Mouse (Mus musculus) naive thymus-derived CD4-positive, alpha-beta T cell, adult 2 months (primary cell): ENCODE data around the gene Dab1.

ENCODE experiments used
- DNase-seq: peaks from one replicate; pipeline ENCODE4 v3.0.0-alpha.2; 2011; ENCODE audit warnings: low read depth

Gene Dab1

DNA sequence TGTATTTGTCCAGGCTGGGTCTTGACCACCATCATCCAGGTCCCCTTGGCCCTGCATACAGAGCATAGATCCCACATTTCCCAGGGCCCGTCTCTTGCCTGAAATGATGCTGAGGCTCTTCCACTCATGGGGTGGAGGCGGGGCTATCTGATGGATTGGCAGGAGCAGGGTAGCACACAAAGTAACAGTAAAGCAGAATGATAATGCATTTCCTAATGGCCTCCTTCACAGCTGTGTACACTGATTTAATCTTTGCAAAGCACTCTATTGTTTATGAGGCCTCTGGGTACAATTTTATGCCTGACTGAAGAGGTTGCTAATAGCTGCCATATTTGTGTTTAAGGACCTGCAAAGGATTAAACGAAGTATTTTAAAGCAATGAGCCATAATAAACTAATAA is 374.7 kb downstream of the Dab1 start:
- no peak for DNase-seq

DNA sequence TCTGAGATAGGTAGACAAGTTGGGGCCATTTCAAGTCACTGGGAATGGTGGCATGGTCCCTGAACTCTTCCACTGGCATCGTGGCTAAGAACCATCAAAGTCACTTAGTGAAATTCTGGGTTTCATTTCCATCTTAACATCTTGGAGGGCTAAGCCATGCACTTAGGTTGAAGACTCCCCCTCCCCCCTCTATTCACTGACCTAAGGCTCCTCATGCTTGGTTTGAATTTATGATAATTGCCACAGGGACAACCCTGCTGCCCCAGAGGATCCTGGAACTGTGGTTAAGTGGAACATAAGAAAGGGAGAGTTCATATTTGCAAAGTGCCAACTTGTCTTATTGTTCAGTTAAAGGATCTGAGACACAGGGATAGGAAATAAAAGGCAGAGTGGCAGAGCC is 375.2 kb downstream of the Dab1 start:
- DNase-seq: no peak

DNA sequence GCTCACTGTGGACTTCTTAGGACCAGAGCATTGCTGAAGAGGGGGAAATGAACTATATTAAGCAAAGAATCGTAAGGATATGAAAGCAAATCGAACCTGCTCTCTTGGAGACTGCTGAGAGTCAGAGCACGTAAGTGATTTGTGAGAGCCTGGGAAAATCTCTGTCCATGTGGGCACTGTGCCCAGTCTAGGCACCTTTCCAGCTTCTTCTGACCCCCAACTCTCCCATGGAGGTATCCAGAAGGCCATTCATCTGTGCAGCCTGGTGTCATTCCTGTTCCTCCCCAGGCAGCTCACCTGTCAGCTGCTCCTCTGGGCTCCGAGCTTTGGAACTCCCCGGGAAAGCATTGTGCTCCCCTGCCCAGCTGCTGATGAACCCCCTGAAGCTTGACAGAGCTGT is 389.2 kb downstream of the Dab1 start:
- DNase-seq: no peak

DNA sequence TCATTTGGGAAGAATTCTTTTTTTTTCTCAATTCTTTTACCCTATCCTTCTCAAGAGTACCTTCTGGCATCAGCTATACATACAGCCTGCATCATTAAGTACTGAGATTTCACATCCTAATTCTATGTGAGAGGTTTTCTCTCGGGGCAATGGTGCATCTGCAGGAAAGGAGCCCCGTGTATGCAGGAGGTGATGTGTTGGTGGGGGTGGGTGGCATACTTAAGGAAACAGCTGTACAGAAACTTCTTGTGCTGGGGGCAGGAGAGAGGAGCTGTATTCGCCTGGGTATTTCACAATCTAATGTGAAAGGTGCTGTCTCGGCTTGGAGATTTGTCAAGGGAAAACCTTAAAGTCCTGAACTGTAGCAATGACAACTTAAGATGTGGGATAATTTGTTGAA is 392.5 kb downstream of the Dab1 start:
- DNase-seq: no peak

DNA sequence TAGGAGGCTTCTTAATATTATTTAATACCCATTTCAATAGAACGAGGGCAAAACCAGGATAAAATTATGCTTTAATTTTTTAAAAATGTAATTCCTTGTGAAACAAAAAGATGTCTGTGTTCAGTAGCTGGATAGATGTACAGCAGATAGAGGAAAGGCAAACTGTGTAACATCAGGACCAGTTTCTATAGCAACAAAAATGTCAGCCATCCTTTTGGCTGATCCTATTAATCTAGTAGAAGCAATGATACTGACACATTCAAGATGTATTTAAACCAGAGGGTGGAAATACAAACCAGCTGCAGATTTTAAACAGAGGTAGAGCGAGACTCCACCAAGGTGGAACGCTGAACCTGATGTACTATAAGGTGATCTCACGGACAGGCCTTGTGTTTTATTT is 393.0 kb downstream of the Dab1 start:
- no peak for DNase-seq

DNA sequence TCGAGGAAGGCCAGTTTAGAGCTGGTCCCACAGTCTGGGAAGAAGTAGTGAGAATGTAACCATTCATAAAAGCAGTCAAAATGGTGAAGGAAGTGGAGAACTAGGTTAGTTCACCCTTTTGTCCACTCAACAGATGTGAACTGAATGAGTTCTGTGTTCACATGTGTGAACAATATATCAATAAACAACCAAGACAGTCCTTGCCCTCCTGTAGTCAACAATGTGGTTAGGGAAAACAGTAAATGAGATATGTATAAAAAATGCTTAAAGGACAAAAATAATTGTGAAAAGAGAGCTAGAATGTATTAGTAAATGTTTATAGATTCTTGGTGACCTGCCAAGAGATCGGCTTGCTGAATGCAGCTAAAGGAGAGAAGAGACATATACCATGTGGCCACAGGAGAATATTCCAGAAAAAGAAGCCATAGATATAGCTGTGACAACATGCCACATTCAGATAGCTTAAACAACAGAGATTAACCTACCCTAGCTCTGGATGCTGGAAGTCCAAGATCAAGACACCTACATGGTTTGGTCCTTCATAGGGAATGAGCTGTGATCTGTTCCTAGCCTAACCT is 406.0 kb downstream of the Dab1 start:
- no peak for DNase-seq

DNA sequence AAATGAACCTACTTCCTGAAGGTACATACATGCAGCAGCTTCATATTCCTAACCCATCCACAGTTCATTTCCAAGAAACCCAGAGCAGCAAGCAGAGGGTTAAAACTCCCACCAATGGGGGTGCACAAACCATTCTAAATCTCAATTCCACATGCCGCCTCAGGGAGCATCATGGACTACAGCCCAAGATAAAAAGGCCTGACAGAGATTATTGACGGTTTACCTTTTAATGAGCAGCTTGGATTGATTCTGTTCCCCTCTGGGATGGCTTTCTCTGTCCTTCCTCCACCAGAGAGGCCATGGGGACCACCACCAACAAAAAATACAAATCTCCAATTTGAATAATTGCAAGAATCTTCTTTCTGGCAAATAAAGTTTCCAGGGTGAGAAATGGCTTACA is 407.7 kb downstream of the Dab1 start:
- no peak for DNase-seq

DNA sequence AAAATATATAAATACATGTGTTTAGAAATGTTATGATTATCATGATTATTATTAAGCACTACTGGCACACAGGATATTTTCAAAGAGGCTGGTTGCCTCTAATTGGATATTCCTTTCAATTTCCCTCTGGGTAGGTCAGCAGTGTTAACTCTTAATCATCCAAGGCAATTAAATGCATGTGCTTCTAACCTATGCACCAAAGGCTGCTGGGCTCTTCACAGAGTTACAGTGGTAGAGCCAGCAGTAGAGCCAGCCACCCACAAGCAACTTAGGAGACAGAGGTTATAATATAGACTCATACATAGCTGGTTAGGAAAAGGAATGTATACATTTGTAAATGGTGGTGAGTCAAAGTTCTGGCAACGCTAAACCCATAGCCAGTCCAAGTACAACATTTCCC is 408.1 kb downstream of the Dab1 start:
- DNase-seq: no peak

DNA sequence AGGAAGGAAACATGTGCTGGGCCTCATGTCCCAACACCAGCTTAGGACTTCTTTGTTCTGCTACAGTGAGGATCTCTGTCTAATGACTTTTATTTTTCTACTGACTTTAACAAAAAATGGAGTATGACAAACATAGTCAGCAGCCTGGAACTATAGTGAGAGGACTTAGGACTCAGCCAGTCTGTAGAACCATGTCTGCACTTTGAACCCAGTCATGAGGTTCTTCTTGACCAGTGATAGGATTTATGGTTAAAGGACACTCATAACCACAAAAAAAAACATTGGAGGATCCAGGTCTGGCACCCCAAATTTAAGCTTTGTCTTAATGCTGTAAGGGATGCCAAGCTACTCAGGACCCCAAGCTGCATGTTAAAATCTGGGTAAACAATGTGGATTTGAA is 416.9 kb downstream of the Dab1 start:
- no peak for DNase-seq

DNA sequence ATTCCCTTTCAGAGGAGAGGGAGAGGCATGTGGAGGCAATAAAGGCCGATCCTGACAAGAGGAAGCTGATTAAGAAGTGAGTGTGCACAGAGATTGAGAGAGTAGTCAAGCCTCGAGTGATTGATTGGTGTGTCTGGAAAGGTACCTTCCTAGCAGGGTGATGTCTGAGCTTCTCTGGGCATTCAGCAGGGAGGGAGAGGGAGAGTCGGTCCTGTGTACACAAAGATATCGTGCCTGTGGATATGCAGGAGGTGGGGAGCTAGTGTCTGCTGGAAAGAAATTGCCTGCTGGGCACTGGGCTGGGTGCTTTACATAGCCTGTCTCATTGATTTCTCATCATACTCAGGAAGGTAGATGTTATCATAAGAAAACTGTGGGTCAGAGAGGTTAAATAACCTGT is 420.4 kb downstream of the Dab1 start:
- no peak for DNase-seq

DNA sequence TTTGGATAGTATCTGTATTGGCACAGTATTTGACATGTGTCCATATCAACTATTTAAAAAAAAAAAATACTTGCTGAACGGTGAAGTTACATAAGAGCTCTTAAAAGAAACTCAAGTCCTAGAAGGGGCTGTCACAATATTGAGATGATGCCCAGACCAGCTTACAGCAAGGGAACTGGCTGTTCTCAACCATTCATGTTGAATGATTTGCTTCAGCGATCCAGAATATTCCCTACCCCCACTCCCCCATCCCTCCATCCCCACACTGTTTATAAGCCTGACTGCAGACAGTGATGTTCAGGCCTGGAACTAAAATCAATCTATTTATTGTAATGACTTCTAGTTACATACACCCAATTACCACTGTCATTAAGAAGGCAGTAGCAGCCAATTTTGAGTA is 424.3 kb downstream of the Dab1 start:
- DNase-seq: no peak

DNA sequence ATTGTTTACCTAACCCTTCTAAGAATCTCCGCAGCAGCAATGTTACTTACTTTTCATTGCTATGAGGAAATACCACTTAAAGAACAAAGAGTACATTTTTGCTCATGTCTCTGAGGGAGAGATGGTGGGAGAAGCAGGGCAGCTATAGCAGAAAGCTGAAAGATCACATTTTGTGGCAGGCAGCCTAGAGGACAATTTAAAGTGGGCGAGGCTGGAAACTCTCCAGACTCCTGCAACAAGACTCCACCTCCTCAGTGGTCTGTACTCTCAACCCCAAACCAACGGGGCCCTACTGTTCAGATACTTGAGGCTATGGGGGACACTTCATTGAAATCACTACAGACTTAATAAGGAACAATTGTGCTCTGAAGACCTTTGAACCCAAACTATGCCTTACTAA is 425.5 kb downstream of the Dab1 start:
- no peak for DNase-seq

DNA sequence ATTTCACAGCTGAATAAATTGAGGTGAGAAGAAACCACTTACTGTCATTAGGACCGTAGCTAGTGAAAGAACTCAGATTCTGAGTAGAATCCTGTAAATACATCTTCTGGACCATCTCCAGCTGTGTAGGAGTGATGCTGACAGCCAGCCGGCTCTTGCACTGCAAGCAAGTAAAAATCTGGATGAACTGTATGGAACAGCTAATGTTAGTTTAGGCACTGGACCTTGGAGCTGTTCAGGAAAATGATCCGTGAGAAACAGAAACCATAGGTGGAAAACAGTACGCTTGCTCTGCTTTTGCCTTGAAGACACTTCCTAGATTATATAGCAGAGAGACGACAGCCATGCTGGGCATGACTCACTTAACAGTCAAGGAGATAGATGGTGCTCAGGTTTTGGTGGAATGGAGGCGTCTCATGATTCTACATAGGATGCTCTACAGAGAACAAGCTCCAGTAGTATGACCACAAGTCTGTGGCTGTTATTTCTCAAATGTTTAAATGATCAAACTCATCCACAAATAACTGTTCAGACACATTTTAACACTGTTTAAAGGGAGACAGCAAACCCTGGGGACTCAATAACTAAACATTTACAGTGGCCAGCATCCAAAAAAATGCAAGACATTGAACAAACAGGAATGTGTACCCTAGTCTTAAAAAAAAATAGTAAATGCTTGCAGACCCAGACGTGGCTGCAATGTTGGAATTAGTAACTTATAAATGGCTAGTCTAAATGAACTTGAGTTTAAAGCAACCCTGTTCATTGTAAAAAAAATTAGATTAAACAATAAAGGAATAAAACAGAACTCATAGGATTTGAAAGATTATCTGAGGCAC is 429.0 kb downstream of the Dab1 start:
- no peak for DNase-seq

DNA sequence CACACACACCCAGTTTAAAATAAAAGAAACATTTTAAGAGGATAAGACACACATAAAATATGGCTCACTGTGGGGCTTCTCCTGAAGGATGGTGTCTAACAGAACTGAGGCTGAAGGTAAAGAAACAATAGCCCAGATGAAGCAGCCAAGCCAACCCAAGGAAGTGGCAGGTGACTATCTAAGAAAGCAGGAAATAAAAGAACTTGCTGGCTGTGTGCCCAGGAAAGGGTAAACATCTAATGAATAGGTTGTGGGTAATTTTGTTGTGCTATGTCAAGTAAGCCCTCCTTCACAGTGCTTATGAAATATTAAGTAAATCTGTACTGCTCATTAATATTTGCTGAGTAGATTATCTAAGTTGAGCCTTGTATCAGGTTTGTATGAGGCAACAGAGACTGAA is 438.0 kb downstream of the Dab1 start:
- DNase-seq: no peak

DNA sequence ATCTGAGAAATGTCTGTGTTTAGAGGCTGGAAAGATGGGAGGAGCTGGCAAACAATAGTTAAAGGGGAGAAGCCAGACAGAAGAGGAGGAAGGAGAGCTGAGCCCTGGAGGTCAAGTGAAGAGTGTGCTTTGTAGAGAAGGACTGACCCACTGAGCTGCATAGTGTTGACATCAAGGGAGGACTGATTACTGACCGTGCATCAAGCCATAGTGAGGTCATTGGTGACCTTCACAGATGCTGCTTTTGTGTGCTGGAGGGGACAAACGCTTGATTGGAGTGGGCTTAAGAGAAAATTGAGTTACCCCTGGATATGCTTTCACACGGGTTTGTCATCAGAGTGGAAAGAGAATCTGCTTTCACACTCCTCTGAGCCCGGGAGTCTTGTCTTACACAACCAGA is 440.4 kb downstream of the Dab1 start:
- DNase-seq: no peak

DNA sequence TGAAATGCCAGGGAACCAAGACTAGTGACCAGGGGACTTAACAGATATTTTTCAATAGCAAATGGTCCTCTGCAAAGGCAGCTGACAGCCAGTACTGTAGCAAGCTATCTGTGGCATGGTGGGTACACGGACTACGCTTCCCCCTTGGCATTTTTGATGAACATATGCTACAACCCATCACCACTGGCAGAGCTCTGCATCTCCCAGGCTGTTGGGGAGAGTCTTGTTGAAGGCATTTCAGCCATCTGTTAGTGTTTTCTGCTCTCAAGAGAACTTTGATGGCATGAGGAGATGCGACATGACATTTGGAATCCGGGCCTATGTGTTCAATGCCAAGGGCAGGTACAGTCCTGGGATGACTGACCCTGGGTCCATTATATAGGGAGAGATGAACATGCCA is 443.2 kb downstream of the Dab1 start:
- DNase-seq: no peak

DNA sequence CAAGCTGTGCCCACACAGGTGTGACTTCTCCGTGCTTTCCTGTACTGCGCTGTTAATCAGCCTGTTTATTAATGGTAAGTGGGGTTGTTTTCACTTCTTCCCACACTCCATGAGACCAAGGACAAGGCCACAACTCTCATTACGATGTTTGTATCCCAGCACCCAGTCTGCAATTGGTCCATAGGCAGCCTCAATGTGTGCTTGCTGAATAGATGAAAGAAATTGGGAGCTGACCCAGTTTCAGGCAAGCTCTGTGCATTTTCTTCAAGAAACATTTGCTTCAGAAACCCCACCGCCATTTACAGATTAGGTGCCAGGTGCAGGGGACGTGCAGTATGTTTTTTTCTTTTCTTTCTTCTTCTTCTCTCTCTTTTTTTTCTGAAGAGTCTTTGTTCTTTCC is 447.7 kb downstream of the Dab1 start:
- DNase-seq: no peak

DNA sequence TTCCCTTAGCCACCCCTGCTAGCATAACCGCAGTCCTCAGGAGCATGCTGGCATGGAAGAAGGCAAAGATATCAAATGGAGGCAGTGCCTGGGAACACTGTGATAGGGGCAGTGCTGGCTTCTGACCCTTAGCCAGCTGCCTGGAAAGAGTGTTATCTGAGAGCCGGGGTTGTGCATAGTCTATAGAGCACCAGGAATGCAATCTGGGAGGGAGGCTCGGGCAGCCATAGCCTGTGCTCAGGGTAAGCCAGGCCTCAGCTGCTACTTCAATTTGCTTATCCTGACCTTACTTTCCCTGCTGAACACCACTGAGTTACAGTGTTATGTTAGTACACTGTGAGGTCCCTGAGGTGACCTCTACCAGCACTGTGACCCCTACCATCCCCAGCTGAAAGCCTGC is 448.6 kb downstream of the Dab1 start:
- no peak for DNase-seq

DNA sequence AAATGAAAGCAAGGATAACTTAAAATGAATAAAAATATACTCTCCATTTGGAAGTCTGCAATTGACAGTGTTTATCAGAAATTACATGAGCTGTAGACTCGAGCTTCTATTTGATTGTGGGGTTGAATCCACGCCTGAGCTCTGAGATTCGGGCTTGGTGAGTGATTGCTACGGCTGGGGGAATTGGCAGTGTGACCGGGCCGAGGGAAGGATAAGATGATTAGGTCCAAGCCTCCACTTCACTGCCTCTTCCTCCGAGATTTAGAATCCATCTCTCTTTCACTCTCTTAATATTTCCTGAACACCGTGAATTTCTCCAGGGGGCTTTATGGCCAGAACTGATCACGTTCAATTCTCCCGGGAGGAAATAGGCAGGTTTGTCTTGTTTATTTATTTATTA is 452.1 kb downstream of the Dab1 start:
- DNase-seq: no peak

DNA sequence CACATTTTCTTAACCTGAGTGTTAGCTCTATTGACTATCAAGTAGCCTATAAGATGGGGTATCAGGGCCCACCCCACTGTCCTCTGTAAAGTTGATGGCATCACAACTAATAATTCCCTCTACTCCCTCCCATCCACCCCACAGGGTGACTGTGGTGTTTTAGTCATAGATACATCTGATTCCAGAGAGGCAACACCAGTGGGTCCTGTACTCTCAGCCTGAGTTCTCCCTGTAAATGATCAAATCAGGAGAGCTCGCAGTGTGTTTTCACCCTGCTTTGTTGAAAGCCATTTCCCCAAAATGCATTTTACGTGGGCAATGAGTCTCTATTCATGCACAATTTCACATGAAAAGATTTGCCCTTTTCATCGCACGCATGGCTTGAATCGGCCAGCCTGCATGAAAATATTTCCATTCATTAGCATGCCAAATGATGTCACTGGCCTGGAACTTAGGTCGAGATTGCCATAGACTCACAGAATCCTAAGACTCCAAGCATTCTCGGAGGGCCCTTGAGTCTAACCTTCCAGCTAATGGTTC is 454.8 kb downstream of the Dab1 start:
- no peak for DNase-seq

DNA sequence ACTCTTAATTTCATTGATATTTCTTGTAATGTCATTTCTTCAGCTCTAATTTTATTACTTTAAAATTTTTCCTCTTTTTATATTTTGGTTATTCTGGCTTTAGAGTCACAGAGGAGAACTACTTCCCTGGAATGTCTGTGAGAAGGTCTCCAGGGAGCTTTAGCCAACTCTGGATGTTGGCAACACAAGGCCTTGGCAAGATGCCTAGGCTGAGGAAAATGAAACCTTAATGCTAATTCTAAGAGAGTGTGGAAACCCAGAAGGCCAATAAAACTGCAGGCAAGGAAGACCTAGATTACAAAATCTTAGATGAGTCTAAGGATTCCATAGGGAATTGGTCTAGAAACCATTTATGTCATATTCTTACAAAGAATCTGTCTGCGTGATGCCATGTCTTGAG is 458.6 kb downstream of the Dab1 start:
- DNase-seq: no peak

DNA sequence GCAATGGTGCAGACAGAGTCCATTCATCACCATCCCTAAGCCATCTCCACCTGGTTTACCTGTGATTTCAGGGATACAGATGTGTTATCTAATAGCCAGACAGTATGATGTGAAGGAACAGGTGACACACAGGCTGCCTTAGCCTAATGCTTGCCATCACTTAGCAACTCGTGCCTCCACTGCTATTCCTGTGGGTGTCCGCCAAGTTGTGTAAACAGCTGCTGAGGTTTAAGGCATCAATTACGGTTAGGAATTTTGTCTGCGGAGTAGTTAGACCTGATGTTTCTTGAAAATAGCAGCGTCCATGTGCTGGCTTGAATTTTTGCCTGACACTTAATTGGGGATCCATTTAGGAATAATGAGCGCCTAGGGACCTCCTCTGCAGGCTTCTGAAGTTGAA is 487.1 kb downstream of the Dab1 start:
- DNase-seq: no peak

DNA sequence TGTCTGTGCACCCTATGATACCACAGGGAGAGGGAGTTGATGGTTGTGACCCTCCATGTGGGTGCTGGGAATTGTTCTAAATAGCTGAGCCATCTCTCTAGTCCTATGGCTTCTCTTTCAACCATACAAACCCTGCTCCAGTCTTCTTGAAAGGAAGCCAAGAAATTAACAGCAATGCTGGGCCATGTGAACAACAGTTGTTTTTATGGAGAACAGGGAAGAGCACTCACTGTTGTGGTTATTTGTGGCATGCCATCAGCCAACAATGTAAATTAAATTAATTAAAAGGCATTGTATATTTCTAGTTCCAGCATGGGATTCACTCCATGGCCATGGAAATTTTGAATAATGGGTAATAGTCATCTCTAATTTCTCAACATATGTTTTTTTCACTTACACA is 492.5 kb downstream of the Dab1 start:
- no peak for DNase-seq
